In the genomic region with DNA sequence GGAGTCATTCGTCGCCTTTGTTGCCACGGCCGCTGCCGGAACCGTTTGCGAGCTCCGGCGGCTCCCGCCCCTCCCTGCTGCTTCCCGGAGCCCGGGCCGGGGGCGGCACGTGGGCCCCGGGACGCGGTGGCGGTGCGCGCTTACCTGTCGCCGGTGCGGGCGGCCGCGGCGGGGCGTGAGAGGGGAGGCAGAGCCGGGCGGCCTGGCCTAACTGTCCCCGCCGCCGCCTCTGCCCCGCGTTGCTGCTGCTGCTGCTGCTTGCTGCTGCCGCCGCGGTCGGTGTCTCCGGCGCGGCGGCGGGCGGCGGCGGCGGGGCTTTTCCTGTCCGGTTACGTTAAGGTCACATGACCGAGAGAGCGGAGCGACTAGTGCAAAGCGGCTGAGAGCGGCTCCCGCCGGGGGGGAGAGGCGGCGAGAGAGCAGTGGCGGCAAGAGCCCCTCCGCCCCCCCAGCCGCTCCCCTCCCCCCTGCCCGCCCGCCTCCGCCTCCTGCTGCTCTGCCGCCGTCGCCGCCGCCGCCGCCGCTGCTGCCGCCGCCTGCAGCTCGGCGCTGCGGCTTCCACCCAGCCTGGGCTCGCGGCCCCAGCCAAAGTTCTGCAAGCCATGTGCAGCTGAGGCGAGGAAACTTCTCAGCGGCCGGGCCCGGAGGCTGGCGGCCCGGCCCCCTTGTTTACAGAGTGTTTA, we compare ENCODE assay signal across 7 mouse cellular contexts. TPM values are rescaled to one million over a fixed set of nuclear protein-coding genes. Genes with fewer than 3 reads are reported as not detected.
DNase-seq lines count a peak whose midpoint lies in the region; ATAC-seq lines count a peak whose summit lies in the region.

Zbtb2 (minus strand) TSS at position 408 of the 683 bp plus-strand sequence.

- H3K36me3 ChIP-seq in intestine, embryonic 14.5 days (ENCODE audit: control insufficient read depth, insufficient read depth, low read length), result peaks cover 4% of the 10 kb centered on the region
- peaks cover 14% of the 10 kb centered on the region for H3K36me3 ChIP-seq in limb, embryonic 10.5 days
- H3K36me3 ChIP-seq in midbrain, embryonic 11.5 days (ENCODE audit: control insufficient read depth, insufficient read depth, low read length), result no peaks in the 10 kb centered on the region

- H3K4me3 ChIP-seq in intestine, embryonic 14.5 days (ENCODE audit: low read depth, low read length), result peak within 1 kb of the TSS; percentile 95
- H3K4me3 ChIP-seq in limb, embryonic 10.5 days, result peak within 1 kb of the TSS; percentile 94
- peak within 1 kb of the TSS; percentile 99 for H3K4me3 ChIP-seq in midbrain, embryonic 11.5 days (ENCODE audit: low read depth, low read length)

- peak within 1 kb of the TSS; percentile 95 for H3K4me2 ChIP-seq in intestine, embryonic 14.5 days (ENCODE audit: low read length)
- H3K4me2 ChIP-seq in midbrain, embryonic 11.5 days, result peak within 1 kb of the TSS; percentile 94

- peak within 1 kb of the TSS; percentile 98 for H3K9ac ChIP-seq in intestine, embryonic 14.5 days (ENCODE audit: low read length)
- peak within 1 kb of the TSS; percentile 99 for H3K9ac ChIP-seq in midbrain, embryonic 11.5 days (ENCODE audit: low read length)

- H3K4me1 ChIP-seq in intestine, embryonic 14.5 days (replicated peaks; ENCODE audit: control insufficient read depth, insufficient read depth, low read length), result peaks cover 32% of the 10 kb centered on the region
- peaks cover 34% of the 10 kb centered on the region for H3K4me1 ChIP-seq in limb, embryonic 10.5 days
- peaks cover 20% of the 10 kb centered on the region for H3K4me1 ChIP-seq in midbrain, embryonic 11.5 days (ENCODE audit: control insufficient read depth, insufficient read depth, low read length)

- H3K27me3 ChIP-seq in intestine, embryonic 14.5 days (replicated peaks; ENCODE audit: control insufficient read depth, insufficient read depth, low read length), result no peaks in the 10 kb centered on the region
- no peaks in the 10 kb centered on the region for H3K27me3 ChIP-seq in limb, embryonic 10.5 days (ENCODE audit: low read depth, poor library complexity, severe bottlenecking)
- no peaks in the 10 kb centered on the region for H3K27me3 ChIP-seq in midbrain, embryonic 11.5 days (ENCODE audit: control insufficient read depth, insufficient read depth, low read length)

- peak within 1 kb of the TSS; percentile 98 for H3K27ac ChIP-seq in intestine, embryonic 14.5 days (ENCODE audit: low read depth)
- H3K27ac ChIP-seq in limb, embryonic 10.5 days, result peak within 1 kb of the TSS; percentile 99
- H3K27ac ChIP-seq in midbrain, embryonic 11.5 days (ENCODE audit: low read depth, low read length), result peak within 1 kb of the TSS; percentile 99

- WGBS in intestine, embryonic 14.5 days, result 1% methylated on average over 34 of the region's 87 CpGs
- under 1% methylated on average over 81 of the region's 87 CpGs for WGBS in limb, embryonic 10.5 days
- under 1% methylated on average over 38 of the region's 87 CpGs for WGBS in midbrain, embryonic 11.5 days

- 0 out of 2 replicates have a peak, but pooled peaks have one; percentile 11 for ATAC-seq in intestine, embryonic 14.5 days (replicated peaks; ENCODE audit: low FRiP score, low TSS enrichment, low read depth)
- peak; percentile 8 for ATAC-seq in midbrain, embryonic 11.5 days (ENCODE audit: low FRiP score)

- DNase-seq in adrenal gland, adult 18-20 months (ENCODE audit: low spot score in 2 of 2), result peak; percentile 55 to 59
- peak; percentile 67 for DNase-seq in embryo, embryonic 10 days (ENCODE audit: low spot score)
- peak; percentile 67 for DNase-seq in gastrocnemius, postnatal 25 days
- peak; percentile 82 for DNase-seq in intestine, embryonic 14.5 days (ENCODE audit: low spot score)
- peak; percentile 81 for DNase-seq in limb, embryonic 10.5 days (ENCODE audit: low spot score)
- peak; percentile 94 for DNase-seq in midbrain, embryonic 11.5 days (ENCODE audit: low spot score, missing footprints)
- peak; percentile 73 for DNase-seq in right cerebral cortex, postnatal 4 days

- H3K9me3 ChIP-seq in intestine, embryonic 14.5 days (ENCODE audit: control insufficient read depth, low read length), result no peaks in the 10 kb centered on the region
- no peaks in the 10 kb centered on the region for H3K9me3 ChIP-seq in limb, embryonic 10.5 days (replicated peaks)
- H3K9me3 ChIP-seq in midbrain, embryonic 11.5 days (ENCODE audit: control insufficient read depth, low read length), result no peaks in the 10 kb centered on the region

RNA-seq across cellular contexts. Expression of gene Zbtb2, which starts in this region (rescaled TPM):
- total RNA-seq in adrenal gland, adult 18-20 months (2021), result 10 to 100 TPM; 12.1 to 13.5 TPM
- 1 to 10 TPM; 4.6 to 4.8 TPM for total RNA-seq in gastrocnemius, postnatal 25 days (2021)
- 13.0 and 14.4 TPM in 2 replicates for polyA plus RNA-seq in intestine, embryonic 14.5 days (2014; fragmentation: Nextera tagmentation; extraction: Ambion mirVana)
- 21.5 and 23.1 TPM in 2 replicates for polyA plus RNA-seq in limb, embryonic 10.5 days (2016; fragmentation: Nextera tagmentation; extraction: Ambion mirVana)
- 24.0 and 25.6 TPM in 2 replicates for polyA plus RNA-seq in midbrain, embryonic 11.5 days (2014; fragmentation: Nextera tagmentation; extraction: Ambion mirVana)

Comparison
In these comparisons a context has a peak if more than half of its experiments do, and no peak if none do; other contexts are left out.
1. Peak in every context shown above with its lines: DNase-seq, ATAC-seq, H3K4me3 ChIP-seq and H3K27ac ChIP-seq.